Mouse (Mus musculus): Measurements from ENCODE around the gene Ahnak. TPM values are rescaled to one million over a fixed set of nuclear protein-coding genes. Genes with fewer than 3 reads are reported as not detected.
A peak's percentile ranks its signal among the peaks of the same experiment; 100 is the strongest.

The Ahnak gene
- polyA plus RNA-seq, 1 experiment from 2014 or later = 103 TPM

DNA sequence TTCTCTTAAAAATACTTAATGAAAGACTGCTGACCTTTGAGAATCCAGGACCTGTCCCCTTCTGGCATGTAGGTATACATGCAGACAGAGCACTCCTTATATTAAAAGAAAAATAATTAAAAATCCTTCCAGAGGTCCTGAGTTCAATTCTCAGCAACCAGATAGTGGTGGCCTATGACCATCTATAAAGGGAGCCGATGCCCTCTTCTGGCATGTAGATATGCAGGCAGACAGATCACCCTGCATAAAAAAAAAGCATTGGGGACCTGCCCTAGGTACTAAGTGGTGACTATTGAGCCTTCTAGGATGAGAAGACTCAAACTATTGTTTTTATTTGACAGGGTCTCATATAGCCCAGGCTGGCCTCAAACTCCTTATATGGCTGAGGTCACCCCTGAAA is 119.5 kb downstream of the Ahnak start:
- ATAC-seq (ENCODE audit: low FRiP score, low TSS enrichment) (no peak), DNase-seq (ENCODE audit: low spot score) (no peak)
- TF ChIP-seq EP300 (optimal IDR thresholded peaks at IDR 0.05) (no peak), CTCF (IDR thresholded peaks at IDR 0.05; ENCODE audit: low read depth) (peak; percentile 44)
- H3K36me3 ChIP-seq (ENCODE audit: control insufficient read depth, insufficient read depth, low read length) = no peaks in the 10 kb centered on the region; the same call in 1 of the 2 replicates
- no peak overlapping the region for H3K4me3 ChIP-seq (ENCODE audit: low read depth, low read length)
- H3K27ac ChIP-seq (replicated peaks) = no peak overlapping the region
- H3K9ac ChIP-seq (ENCODE audit: low read length) = no peak overlapping the region
- H3K27me3 ChIP-seq (ENCODE audit: control insufficient read depth, insufficient read depth, low read length) = no peaks in the 10 kb centered on the region
- H3K4me1 ChIP-seq (replicated peaks; ENCODE audit: control insufficient read depth, insufficient read depth) = peaks cover 16% of the 10 kb centered on the region
- 80% methylated on average over 1 of the region's 1 CpGs for WGBS
- H3K4me2 ChIP-seq (replicated peaks; ENCODE audit: low read depth) = no peak overlapping the region
- no peaks in the 10 kb centered on the region for H3K9me3 ChIP-seq (ENCODE audit: control insufficient read depth, low read length)

DNA sequence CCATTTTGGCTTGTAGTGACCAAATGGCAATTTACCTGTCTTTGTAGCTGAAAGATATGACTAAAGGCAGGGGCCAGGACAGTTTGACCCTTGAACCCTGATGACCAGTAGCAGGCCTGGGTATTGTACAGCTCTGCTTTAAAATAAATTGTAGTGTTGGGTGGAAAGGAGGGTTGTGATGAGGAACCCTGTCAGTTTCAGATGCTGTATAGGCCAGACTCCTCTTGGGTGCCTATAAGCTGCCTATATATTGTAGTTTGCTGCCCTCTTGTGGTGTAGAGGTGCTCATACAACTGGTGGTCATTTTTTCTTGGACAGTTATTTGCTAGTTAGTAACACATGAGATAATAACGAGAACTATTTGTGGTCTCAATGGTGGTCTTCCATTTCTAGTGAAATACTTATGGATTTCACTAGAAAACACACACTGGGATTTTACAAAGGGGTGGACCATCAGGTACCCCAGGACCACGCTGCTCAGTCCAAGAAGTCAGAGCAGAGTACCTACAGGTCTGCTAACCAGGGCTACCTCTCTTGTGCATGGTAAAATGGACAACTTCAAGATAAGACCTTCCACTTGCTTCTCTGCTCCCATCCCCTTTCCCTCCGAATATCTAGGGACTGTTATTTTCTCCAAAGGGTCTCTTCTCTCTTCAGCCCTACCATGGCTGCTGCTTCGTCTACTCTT is 121.2 kb downstream of the Ahnak start:
- Histone ChIP-seq H3K27me3 (ENCODE audit: control insufficient read depth, insufficient read depth, low read length) (no peaks in the 10 kb centered on the region), H3K36me3 (ENCODE audit: control insufficient read depth, insufficient read depth, low read length) (no peaks in the 10 kb centered on the region; the same call in 1 of the 2 replicates), H3K4me1 (replicated peaks; ENCODE audit: control insufficient read depth, insufficient read depth) (peaks cover 14% of the 10 kb centered on the region), H3K4me3 (ENCODE audit: low read depth, low read length) (no peak overlapping the region), H3K4me2 (replicated peaks; ENCODE audit: low read depth) (no peak overlapping the region), H3K9ac (ENCODE audit: low read length) (no peak overlapping the region), H3K9me3 (ENCODE audit: control insufficient read depth, low read length) (no peaks in the 10 kb centered on the region), H3K27ac (replicated peaks) (no peak overlapping the region)
- DNase-seq (ENCODE audit: low spot score) = peak; percentile 31
- 56% methylated on average over 4 of the region's 4 CpGs for WGBS
- TF ChIP-seq CTCF (IDR thresholded peaks at IDR 0.05; ENCODE audit: low read depth) (peak; percentile 97), EP300 (optimal IDR thresholded peaks at IDR 0.05) (no peak)
- peak; percentile 67 for ATAC-seq (ENCODE audit: low FRiP score, low TSS enrichment)

DNA sequence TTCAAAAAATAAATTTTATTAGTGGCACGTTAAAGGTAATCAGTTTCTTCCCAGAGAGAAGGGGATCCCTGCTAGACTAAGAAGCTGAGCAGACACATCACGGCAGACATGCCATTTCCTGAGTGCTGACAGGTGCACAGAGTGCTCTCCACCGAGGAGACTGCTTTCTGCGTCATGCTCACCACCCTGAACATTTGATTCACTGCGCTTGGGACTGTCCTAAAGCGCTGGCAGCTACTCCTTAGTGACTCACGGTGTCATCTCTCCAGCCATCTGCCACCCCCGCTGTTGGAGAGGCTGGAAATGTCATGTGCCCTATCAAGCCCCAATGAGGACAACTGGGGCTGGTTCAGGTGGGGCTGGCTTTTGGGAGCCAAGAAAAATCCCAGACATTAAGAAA is 123.0 kb downstream of the Ahnak start:
- H3K36me3 ChIP-seq (ENCODE audit: control insufficient read depth, insufficient read depth, low read length) = no peaks in the 10 kb centered on the region; the same call in 1 of the 2 replicates
- ATAC-seq (ENCODE audit: low FRiP score, low TSS enrichment) (no peak), DNase-seq (ENCODE audit: low spot score) (no peak)
- 74% methylated on average over 8 of the region's 8 CpGs for WGBS
- H3K4me1 ChIP-seq (replicated peaks; ENCODE audit: control insufficient read depth, insufficient read depth) = peaks cover 4% of the 10 kb centered on the region
- no peak overlapping the region for H3K9ac ChIP-seq (ENCODE audit: low read length)
- no peak overlapping the region for H3K4me3 ChIP-seq (ENCODE audit: low read depth, low read length)
- no peaks in the 10 kb centered on the region for H3K27me3 ChIP-seq (ENCODE audit: control insufficient read depth, insufficient read depth, low read length)
- H3K9me3 ChIP-seq (ENCODE audit: control insufficient read depth, low read length) = no peaks in the 10 kb centered on the region
- no peak for TF ChIP-seq CTCF (IDR thresholded peaks at IDR 0.05; ENCODE audit: low read depth)
- no peak for TF ChIP-seq EP300 (optimal IDR thresholded peaks at IDR 0.05)
- H3K4me2 ChIP-seq (replicated peaks; ENCODE audit: low read depth) = no peak overlapping the region
- H3K27ac ChIP-seq (replicated peaks) = no peak overlapping the region

DNA sequence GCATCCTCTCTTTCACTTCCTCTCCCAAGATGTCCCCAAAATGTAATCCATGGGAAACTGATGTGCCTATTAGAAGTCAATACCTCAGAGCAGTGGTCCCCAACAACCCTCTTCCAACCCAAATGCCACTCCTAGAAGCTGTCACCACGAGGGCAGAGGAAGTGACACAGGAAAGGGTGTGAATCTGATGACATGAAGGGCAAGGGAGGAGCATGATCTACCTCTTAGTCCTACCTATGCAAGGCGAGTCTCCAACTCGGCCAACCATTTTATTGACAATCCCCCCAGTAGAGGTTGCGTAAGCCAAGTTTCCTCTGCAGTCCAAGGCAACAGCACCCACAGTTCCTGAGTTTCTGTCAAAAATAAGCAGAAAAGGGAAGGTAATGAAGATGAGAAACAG is 127.2 kb downstream of the Ahnak start:
- Histone ChIP-seq H3K4me3 (ENCODE audit: low read depth, low read length) (no peak overlapping the region), H3K27ac (replicated peaks) (no peak overlapping the region), H3K36me3 (ENCODE audit: control insufficient read depth, insufficient read depth, low read length) (no peaks in the 10 kb centered on the region; the same call in 1 of the 2 replicates), H3K4me1 (replicated peaks; ENCODE audit: control insufficient read depth, insufficient read depth) (no peaks in the 10 kb centered on the region), H3K9ac (ENCODE audit: low read length) (no peak overlapping the region), H3K9me3 (ENCODE audit: control insufficient read depth, low read length) (no peaks in the 10 kb centered on the region), H3K4me2 (replicated peaks; ENCODE audit: low read depth) (no peak overlapping the region), H3K27me3 (ENCODE audit: control insufficient read depth, insufficient read depth, low read length) (no peaks in the 10 kb centered on the region)
- DNase-seq (ENCODE audit: low spot score) = no peak
- ATAC-seq (ENCODE audit: low FRiP score, low TSS enrichment) = no peak
- WGBS = 72% methylated on average over 4 of the region's 4 CpGs
- no peak for TF ChIP-seq EP300 (optimal IDR thresholded peaks at IDR 0.05)
- no peak for TF ChIP-seq CTCF (IDR thresholded peaks at IDR 0.05; ENCODE audit: low read depth)

DNA sequence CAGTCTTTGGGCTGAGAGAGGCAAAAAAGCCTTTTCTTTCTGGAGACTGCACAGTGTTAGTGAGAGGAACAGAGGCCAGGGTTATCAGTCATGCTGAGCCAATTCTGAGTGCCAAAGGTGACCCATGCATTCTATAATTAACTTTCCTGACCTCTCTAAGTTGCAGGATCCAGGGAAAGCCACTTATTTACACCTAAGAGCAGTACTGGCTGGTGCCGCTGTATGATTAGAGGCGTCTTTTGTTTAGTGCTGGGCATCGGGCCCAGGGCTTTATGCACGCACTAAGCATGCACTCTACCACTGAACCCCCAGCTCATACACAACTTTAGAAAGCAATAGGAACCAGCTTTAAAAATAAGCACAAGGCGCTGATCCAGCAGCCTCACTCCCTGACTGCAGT is 128.2 kb downstream of the Ahnak start:
- peak; percentile 72 for ATAC-seq (ENCODE audit: low FRiP score, low TSS enrichment)
- Histone ChIP-seq H3K36me3 (ENCODE audit: control insufficient read depth, insufficient read depth, low read length) (no peaks in the 10 kb centered on the region; the same call in 1 of the 2 replicates), H3K4me3 (ENCODE audit: low read depth, low read length) (no peak overlapping the region), H3K27ac (replicated peaks) (no peak overlapping the region), H3K4me1 (replicated peaks; ENCODE audit: control insufficient read depth, insufficient read depth) (no peaks in the 10 kb centered on the region), H3K9me3 (ENCODE audit: control insufficient read depth, low read length) (no peaks in the 10 kb centered on the region), H3K9ac (ENCODE audit: low read length) (no peak overlapping the region), H3K4me2 (replicated peaks; ENCODE audit: low read depth) (no peak overlapping the region), H3K27me3 (ENCODE audit: control insufficient read depth, insufficient read depth, low read length) (no peaks in the 10 kb centered on the region)
- 39% methylated on average over 5 of the region's 5 CpGs for WGBS
- no peak for TF ChIP-seq EP300 (optimal IDR thresholded peaks at IDR 0.05)
- TF ChIP-seq CTCF (IDR thresholded peaks at IDR 0.05; ENCODE audit: low read depth) = 0 out of 2 replicates have a peak, but pooled peaks have one; percentile 19
- no peak for DNase-seq (ENCODE audit: low spot score)

- DNase-seq (ENCODE audit: low spot score) (no peak), ATAC-seq (ENCODE audit: low FRiP score, low TSS enrichment) (no peak)
- Histone ChIP-seq H3K4me2 (replicated peaks; ENCODE audit: low read depth) (no peak overlapping the region), H3K9ac (ENCODE audit: low read length) (no peak overlapping the region), H3K4me1 (replicated peaks; ENCODE audit: control insufficient read depth, insufficient read depth) (no peaks in the 10 kb centered on the region), H3K9me3 (ENCODE audit: control insufficient read depth, low read length) (no peaks in the 10 kb centered on the region), H3K4me3 (ENCODE audit: low read depth, low read length) (no peak overlapping the region), H3K36me3 (ENCODE audit: control insufficient read depth, insufficient read depth, low read length) (no peaks in the 10 kb centered on the region), H3K27me3 (ENCODE audit: control insufficient read depth, insufficient read depth, low read length) (no peaks in the 10 kb centered on the region), H3K27ac (replicated peaks) (no peak overlapping the region)
- 91% methylated on average over 3 of the region's 3 CpGs for WGBS
- TF ChIP-seq EP300 (optimal IDR thresholded peaks at IDR 0.05) (no peak), CTCF (IDR thresholded peaks at IDR 0.05; ENCODE audit: low read depth) (no peak)
These were observed 130.8 kb downstream of the Ahnak start for GRCm38 (mm10) chr19:9119655-9120425.
